Mouse (Mus musculus): Measurements from ENCODE around the gene Vps13d. TPM values are rescaled to one million over a fixed set of nuclear protein-coding genes. Genes with fewer than 3 reads are reported as not detected.

Gene Vps13d
- polyA plus RNA-seq, 1 experiment from 2014 or later = 3.5 TPM

DNA sequence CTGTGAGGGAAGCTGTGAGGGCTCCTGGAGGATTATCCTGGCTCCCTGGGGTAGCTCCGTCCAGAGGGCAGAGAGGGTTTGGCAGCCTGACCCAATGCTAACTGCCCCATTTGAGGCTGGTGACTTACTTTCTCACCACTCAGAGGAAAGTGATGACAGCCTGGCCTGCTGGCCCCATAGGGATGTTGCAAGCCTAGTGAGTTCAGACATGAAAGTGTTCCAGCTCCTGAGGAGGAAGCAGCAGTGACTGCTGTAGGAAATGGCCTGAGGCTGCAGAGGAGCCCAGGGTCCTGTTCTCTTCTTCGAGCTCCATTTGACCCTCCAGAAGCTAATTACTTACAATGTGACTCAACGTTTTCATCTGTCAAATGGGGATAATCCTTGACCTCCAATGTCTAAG is 157.8 kb downstream of the Vps13d start:
- ATAC-seq = no peak
- peak overlapping the region; percentile 90; the same call in 1 of the 2 replicates for H3K27ac ChIP-seq
- no peak overlapping the region for H3K4me3 ChIP-seq
- 61% methylated on average over 3 of the region's 3 CpGs for WGBS (ENCODE audit: insufficient replicate concordance)
- H3K9me3 ChIP-seq (replicated peaks) = no peaks in the 10 kb centered on the region
- peaks cover 46% of the 10 kb centered on the region for H3K36me3 ChIP-seq
- H3K9ac ChIP-seq = no peak overlapping the region
- H3K27me3 ChIP-seq (replicated peaks) = no peaks in the 10 kb centered on the region
- H3K4me2 ChIP-seq = no peak overlapping the region
- peaks cover 93% of the 10 kb centered on the region for H3K4me1 ChIP-seq

DNA sequence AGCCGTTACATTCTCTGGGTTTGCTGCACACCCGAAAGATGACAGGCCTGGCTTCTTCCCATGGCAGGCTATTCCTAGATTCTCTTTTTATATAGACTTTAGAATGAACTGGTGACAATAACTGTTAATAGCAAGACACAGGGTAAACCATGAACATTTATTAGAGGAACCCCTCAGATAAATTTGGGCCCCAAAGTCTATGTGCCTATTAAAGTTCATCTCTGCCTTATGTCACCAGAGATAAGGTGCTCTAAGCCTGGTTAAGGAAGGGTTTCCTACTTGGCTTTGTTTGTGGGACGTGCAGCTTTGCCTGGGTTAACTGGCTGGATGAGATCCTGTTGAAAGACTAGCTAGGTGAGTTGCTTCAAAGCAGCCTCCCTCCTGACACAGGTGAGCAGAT is 159.4 kb downstream of the Vps13d start:
- Histone ChIP-seq H3K27ac (peak overlapping the region; percentile 90), H3K27me3 (replicated peaks) (no peaks in the 10 kb centered on the region), H3K9ac (peak overlapping the region; percentile 61), H3K36me3 (peaks cover 40% of the 10 kb centered on the region), H3K4me1 (peaks cover 88% of the 10 kb centered on the region), H3K4me2 (peak overlapping the region; percentile 71), H3K9me3 (replicated peaks) (no peaks in the 10 kb centered on the region), H3K4me3 (no peak overlapping the region)
- WGBS (ENCODE audit: insufficient replicate concordance) = 23% methylated on average over 3 of the region's 3 CpGs
- ATAC-seq = peak; percentile 50

DNA sequence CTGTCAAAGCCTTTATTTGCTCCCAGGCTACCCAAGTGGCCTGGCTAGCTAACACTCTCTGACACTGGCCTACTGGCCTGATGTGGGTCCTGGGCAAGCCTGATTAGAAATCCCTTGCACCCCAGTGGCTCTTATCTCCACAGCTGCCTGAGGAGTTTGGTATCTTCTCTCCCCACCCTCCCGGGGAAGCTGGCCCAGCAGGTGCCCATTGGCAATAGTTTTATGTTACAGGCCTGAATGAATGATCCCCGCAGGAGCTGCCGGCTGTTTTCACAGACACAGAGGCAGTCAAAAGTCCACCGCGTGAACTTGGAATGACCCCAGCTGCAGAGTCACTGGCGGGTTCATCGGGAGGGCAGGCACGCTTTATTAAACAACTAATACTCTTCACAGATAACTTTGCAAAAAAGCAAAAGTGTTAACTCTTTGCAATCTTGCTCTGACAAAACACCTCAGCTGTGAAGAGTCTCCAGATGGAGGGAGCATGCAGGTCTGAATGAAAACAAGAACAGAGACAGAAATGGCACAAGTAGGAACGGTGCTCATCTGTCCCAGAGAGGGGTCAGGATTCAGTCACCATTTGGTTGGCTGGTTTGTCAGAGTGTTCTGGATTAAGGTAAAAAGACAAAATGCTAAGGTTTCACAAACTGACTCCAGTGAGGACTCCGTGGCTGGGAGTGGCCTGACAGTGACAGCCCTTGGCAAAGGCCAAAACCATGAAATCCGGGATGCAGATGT is 160.1 kb downstream of the Vps13d start:
- WGBS (ENCODE audit: insufficient replicate concordance) = 20% methylated on average over 11 of the region's 11 CpGs
- Histone ChIP-seq H3K4me3 (peak overlapping the region; percentile 34), H3K9me3 (replicated peaks) (no peaks in the 10 kb centered on the region)

DNA sequence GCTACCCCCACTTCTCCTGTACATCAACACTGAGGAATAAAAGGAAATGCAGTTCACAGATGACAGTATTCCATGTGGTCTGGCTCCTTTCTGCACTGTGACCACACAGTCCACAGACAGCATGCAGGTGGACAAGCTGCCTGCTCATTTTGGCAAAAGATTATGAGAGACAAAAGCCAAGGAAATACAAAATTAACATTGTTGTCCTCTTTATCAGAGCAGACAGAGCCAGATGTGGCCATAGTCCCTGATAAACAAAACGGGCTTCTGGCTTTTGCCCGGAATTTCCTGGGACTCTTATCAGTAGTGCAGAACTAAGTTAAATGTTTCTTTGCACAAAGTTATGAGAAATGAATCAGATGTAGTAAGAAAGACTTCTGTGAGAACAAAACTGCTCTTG is 161.4 kb downstream of the Vps13d start:
- Histone ChIP-seq H3K9ac (peak overlapping the region; percentile 61), H3K9me3 (replicated peaks) (no peaks in the 10 kb centered on the region), H3K36me3 (peaks cover 27% of the 10 kb centered on the region), H3K4me1 (peaks cover 80% of the 10 kb centered on the region), H3K27ac (peak overlapping the region; percentile 90), H3K4me2 (peak overlapping the region; percentile 71), H3K27me3 (replicated peaks) (no peaks in the 10 kb centered on the region), H3K4me3 (no peak overlapping the region)
- peak; percentile 61 for ATAC-seq
- WGBS (ENCODE audit: insufficient replicate concordance) = 5% methylated on average over 2 of the region's 2 CpGs

More for the DNA sequence above, 160.1 kb downstream of the Vps13d start:
- peak overlapping the region; percentile 71 for H3K4me2 ChIP-seq
- ATAC-seq = peak; percentile 92
- H3K27me3 ChIP-seq (replicated peaks) = no peaks in the 10 kb centered on the region
- peaks cover 87% of the 10 kb centered on the region for H3K4me1 ChIP-seq
- H3K9ac ChIP-seq = peak overlapping the region; percentile 61
- H3K36me3 ChIP-seq = peaks cover 37% of the 10 kb centered on the region
- H3K27ac ChIP-seq = peak overlapping the region; percentile 90

DNA sequence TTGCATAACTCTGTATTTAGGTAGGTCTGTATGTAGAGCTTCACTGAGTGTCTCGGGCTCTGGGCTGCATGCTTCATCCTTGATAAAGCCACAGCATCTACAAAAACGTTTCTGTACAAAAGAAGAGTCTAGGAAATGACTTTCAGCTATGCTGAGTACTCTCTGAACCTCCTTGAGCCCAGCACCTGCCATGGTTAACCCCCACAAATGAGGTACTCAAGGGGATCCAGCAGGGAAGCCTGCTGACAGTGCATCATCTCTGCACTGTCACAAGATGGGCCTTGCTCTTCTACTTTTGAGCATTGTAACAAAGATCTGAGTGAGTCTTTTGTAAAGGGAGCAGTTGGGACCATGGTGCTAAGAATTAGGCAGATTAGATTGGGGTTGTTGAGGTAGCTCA is 162.2 kb downstream of the Vps13d start:
- H3K4me1 ChIP-seq = peaks cover 80% of the 10 kb centered on the region
- peak overlapping the region; percentile 90 for H3K27ac ChIP-seq
- no peaks in the 10 kb centered on the region for H3K27me3 ChIP-seq (replicated peaks)
- WGBS (ENCODE audit: insufficient replicate concordance) = 43% methylated on average over 2 of the region's 2 CpGs
- no peak overlapping the region for H3K4me3 ChIP-seq
- no peak for ATAC-seq
- H3K36me3 ChIP-seq = peaks cover 24% of the 10 kb centered on the region
- 0 out of 2 replicates have a peak overlapping the region, but pooled peaks have one; percentile 71 for H3K4me2 ChIP-seq
- H3K9me3 ChIP-seq (replicated peaks) = no peaks in the 10 kb centered on the region
- H3K9ac ChIP-seq = no peak overlapping the region

DNA sequence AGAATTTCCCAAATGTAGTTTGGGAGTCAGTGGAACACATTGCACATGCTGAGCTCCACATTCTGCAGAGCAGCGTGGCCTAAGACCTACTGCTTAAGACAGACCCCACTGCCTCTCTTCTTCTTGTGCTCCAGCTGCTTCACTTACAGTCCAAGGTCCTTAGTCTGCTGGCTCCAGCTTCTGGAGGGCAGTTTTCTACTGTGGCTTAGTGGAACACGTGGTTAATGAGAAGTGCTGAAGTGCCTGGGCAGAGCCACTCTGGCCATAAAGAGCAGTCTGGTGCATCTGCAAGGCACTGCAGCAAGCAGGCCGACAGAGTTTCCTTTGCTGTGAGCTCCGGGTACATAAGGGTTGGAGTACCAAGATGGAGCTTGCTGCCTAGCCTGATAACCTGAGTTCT is 163.3 kb downstream of the Vps13d start:
- Histone ChIP-seq H3K27ac (0 out of 2 replicates have a peak overlapping the region, but pooled peaks have one; percentile 57), H3K4me1 (peaks cover 80% of the 10 kb centered on the region), H3K27me3 (replicated peaks) (no peaks in the 10 kb centered on the region), H3K9me3 (replicated peaks) (no peaks in the 10 kb centered on the region), H3K4me3 (no peak overlapping the region), H3K36me3 (peaks cover 17% of the 10 kb centered on the region), H3K9ac (no peak overlapping the region), H3K4me2 (no peak overlapping the region)
- ATAC-seq = no peak
- WGBS (ENCODE audit: insufficient replicate concordance) = 78% methylated on average over 4 of the region's 4 CpGs

DNA sequence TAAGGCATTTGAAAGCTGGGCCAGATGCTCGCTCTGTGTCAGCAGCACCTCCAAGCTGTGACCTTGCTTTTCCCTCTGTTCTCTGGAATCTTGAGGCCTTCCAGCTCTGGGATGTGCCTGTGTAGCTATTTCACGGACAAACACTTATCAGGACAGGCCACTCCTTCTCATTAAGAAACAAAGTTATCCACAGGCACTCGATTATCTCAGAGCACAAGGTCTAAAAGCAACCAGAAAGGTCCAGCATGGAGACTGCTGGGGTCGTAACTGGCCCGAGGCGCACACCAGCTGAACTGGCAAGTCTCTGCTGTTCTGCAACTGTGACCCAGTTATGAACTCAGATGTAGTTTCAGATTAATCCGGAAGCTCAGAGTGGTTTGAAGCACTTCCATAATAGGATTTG is 168.4 kb downstream of the Vps13d start:
- Histone ChIP-seq H3K4me2 (0 out of 2 replicates have a peak overlapping the region, but pooled peaks have one; percentile 7), H3K4me3 (no peak overlapping the region), H3K27me3 (replicated peaks) (no peaks in the 10 kb centered on the region), H3K9ac (no peak overlapping the region; the same call in 1 of the 2 replicates), H3K9me3 (replicated peaks) (no peaks in the 10 kb centered on the region), H3K36me3 (peaks cover 8% of the 10 kb centered on the region), H3K4me1 (peaks cover 77% of the 10 kb centered on the region), H3K27ac (peak overlapping the region; percentile 52)
- ATAC-seq = peak; percentile 71
- WGBS (ENCODE audit: insufficient replicate concordance) = 43% methylated on average over 7 of the region's 7 CpGs

DNA sequence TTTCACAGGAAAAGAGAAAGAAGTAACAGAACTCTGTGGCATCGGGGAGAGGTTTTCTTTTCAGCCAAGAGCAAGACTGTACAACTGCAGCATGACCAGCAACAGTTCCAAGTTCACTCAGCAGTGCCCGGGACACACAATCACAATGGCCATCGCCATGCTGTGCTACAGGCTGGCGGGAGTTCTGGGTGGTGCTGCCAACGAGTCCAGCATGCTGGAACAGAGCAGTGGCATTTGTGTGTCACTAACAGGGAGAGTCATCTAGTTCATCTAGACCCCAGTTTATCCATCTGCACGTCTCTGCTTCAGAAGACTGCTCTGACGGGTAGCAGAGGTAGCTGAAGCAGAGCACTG is 169.4 kb downstream of the Vps13d start:
- peaks cover 6% of the 10 kb centered on the region for H3K36me3 ChIP-seq
- WGBS (ENCODE audit: insufficient replicate concordance) = 68% methylated on average over 7 of the region's 7 CpGs
- no peak for ATAC-seq
- H3K4me3 ChIP-seq = no peak overlapping the region
- no peaks in the 10 kb centered on the region for H3K9me3 ChIP-seq (replicated peaks)
- no peaks in the 10 kb centered on the region for H3K27me3 ChIP-seq (replicated peaks)
- no peak overlapping the region for H3K4me2 ChIP-seq
- peaks cover 73% of the 10 kb centered on the region for H3K4me1 ChIP-seq
- H3K27ac ChIP-seq = peak overlapping the region; percentile 20; the same call in 1 of the 2 replicates
- no peak overlapping the region for H3K9ac ChIP-seq

DNA sequence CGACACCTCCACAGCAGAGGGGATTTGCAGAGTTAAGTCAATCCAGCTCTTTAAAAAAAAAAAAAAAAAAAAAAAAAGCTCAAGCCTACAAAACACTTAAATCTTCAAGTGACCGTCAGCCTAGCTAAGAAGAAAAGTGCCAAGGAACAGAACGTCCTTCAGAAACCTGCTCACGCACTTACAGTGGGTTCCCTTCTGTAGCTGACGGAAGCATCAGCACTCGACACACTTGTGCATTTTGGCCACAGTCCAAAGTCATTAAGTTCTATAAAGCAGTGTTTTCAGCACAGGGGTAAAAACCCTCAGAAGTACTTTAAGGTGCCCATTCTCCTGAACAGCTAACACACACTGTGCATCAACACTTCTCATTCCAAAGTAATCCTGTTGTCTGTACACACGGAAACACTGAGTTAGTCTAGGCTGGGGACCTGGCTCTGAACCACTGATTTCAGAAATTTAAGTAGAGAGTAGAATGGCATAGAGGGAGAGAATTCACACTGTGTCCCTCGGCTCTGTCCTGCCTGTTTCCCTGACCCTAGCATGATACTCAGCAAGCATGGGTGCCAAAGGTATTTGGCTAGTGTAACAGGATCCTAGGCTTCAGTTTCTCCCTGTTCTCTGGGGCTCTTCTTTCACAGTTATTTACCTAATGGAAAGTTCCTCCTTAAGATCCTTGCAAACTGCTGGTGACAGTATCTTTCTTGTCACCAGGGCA is 170.0 kb downstream of the Vps13d start:
- ATAC-seq = no peak
- Histone ChIP-seq H3K27me3 (replicated peaks) (no peaks in the 10 kb centered on the region), H3K27ac (peak overlapping the region; percentile 20; the same call in 1 of the 2 replicates), H3K9me3 (replicated peaks) (no peaks in the 10 kb centered on the region), H3K36me3 (peaks cover 8% of the 10 kb centered on the region), H3K9ac (no peak overlapping the region), H3K4me1 (peaks cover 75% of the 10 kb centered on the region), H3K4me3 (no peak overlapping the region), H3K4me2 (no peak overlapping the region)
- 67% methylated on average over 8 of the region's 8 CpGs for WGBS (ENCODE audit: insufficient replicate concordance)

DNA sequence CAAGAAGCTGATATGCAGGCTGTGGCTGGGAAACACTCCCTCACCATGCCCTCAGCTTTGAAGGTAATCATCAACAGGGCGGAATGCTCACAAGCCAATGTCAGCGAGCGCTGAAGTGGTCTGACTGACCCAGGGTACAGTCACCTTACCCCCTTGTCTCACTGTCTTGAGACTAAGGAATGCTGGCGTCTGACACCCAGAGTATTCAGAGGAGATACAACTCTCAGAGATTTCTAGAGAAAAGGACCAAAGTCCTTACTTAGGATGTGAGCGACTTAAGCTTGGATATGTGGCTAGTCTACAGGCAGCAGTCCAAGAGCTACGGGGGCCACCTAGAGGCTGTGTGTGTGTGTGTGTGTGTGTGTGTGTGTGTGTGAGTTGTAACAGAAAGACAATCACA is 170.9 kb downstream of the Vps13d start:
- 80% methylated on average over 6 of the region's 6 CpGs for WGBS (ENCODE audit: insufficient replicate concordance)
- no peaks in the 10 kb centered on the region for H3K27me3 ChIP-seq (replicated peaks)
- no peak overlapping the region for H3K4me3 ChIP-seq
- no peak overlapping the region for H3K4me2 ChIP-seq
- no peak for ATAC-seq
- H3K4me1 ChIP-seq = peaks cover 75% of the 10 kb centered on the region
- H3K36me3 ChIP-seq = peaks cover 13% of the 10 kb centered on the region
- no peaks in the 10 kb centered on the region for H3K9me3 ChIP-seq (replicated peaks)
- no peak overlapping the region for H3K27ac ChIP-seq
- H3K9ac ChIP-seq = no peak overlapping the region

DNA sequence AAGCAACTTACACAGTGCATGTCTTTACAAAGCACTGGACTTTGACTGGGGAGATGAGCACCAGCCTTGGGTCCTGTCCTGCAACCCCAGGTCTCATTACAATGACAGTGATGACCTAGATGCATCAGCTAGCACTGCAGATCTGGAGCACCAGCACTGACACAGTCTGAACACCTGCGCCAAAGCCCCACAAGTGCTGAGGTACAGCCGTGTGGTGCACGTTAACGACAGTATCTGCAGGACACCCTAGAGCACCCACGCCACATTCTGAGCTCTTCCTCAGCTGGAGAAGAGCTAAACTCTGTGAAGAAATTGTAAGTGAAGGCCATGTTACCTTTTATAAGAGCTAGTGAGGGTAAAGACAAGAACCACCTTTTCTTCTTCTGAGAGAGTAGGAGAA is 172.0 kb downstream of the Vps13d start:
- no peak overlapping the region for H3K9ac ChIP-seq
- ATAC-seq = no peak
- H3K27me3 ChIP-seq (replicated peaks) = no peaks in the 10 kb centered on the region
- peaks cover 68% of the 10 kb centered on the region for H3K4me1 ChIP-seq
- H3K9me3 ChIP-seq (replicated peaks) = no peaks in the 10 kb centered on the region
- WGBS (ENCODE audit: insufficient replicate concordance) = 87% methylated on average over 5 of the region's 5 CpGs
- H3K36me3 ChIP-seq = peaks cover 18% of the 10 kb centered on the region
- no peak overlapping the region for H3K4me3 ChIP-seq
- H3K27ac ChIP-seq = no peak overlapping the region
- H3K4me2 ChIP-seq = no peak overlapping the region

DNA sequence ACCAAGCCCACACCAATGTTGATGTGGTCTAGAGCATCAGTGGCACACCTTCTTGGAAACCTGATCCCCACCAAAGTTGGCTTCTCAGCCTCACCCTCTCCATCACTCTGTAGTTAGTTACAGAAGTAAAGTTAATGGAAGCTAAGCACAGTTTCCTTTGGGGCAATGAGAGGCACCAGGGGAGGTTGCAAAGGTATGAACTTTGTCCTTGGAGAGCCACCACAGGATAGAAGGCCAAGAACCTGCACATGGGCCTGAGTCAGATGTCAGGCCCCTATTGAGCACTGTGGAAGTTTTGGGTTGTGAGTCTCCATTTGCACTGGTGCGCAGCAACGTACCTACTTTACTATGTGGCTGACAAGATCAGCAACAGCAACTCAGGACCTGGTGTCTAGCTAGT is 172.6 kb downstream of the Vps13d start:
- 88% methylated on average over 2 of the region's 2 CpGs for WGBS (ENCODE audit: insufficient replicate concordance)
- H3K4me2 ChIP-seq = no peak overlapping the region
- H3K4me1 ChIP-seq = peaks cover 62% of the 10 kb centered on the region
- H3K27me3 ChIP-seq (replicated peaks) = no peaks in the 10 kb centered on the region
- H3K27ac ChIP-seq = no peak overlapping the region
- H3K36me3 ChIP-seq = peaks cover 19% of the 10 kb centered on the region
- no peak overlapping the region for H3K4me3 ChIP-seq
- H3K9me3 ChIP-seq (replicated peaks) = no peaks in the 10 kb centered on the region
- no peak for ATAC-seq
- no peak overlapping the region for H3K9ac ChIP-seq
